Mouse (Mus musculus) cerebellum, adult 2 months (tissue): Measurements from ENCODE around the gene Chd4.

ENCODE experiments used
- CTCF ChIP-seq: fragments of 200-500 bp; IDR thresholded peaks from 2 replicates; pipeline ENCODE4 v1.5.1; 2011; ENCODE audit warnings: low read depth, mild to moderate bottlenecking, control low read depth, low read length, moderate library complexity, borderline replicate concordance; ENCODE audit not compliant: insufficient read depth
- POLR2A ChIP-seq: fragments of 200-500 bp; IDR thresholded peaks from 2 replicates; pipeline ENCODE4 v1.6.1; 2011; ENCODE audit warnings: low read length, control low read depth, borderline replicate concordance; ENCODE audit not compliant: insufficient read depth

DNA sequence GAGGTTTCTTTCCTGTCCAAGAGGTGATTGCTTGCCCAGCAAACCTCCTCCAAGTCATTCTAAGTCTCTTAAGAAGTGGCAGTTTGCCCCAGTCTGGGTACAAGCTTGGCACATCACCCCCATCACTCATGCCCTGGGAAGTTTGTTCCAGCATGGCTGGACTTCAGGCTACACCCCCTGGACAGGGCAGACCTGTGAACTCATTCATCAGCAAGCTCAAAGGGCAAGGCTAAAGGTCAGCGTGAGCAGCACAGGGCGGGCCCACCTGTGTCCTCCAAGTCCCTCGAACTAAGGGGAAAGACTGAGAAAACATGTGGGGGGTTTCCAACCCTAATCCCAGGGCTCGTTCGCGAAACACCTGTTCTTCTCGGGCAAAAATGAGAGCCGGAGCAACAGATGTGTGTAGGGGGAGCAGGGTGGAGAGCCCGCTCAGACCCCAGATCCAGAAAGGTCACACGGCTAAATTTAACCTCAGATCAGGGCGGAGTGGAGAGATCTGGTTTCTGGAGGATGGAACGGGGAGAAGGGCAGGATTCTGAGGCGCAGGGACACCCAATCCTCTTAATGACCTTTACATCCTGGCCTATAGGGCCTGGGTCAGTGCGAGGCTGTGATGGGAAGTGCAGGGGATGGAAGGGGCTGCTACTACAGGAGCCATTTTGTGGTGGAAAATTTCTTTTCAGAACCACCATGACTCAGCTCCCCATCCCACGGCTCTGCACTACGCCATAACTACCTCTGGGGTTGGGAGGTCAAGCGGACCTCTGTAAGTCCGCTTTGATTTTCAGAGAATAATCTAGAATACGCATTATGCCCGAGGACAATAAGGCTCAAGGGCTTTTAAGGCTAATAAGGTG, 68.2 kb downstream of the Chd4 start:
- TF ChIP-seq CTCF = no peak
- TF ChIP-seq POLR2A = no peak
